Mouse (Mus musculus) left cerebral cortex, adult 2 months (tissue): Measurements from ENCODE around the gene Tlk1. TPM values are rescaled to one million over a fixed set of nuclear protein-coding genes. Genes with fewer than 3 reads are reported as not detected.

Experiments
- DNase-seq, 2 experiments: peaks; one replicate each; pipeline ENCODE4 v3.0.0; 2021 to 2022; ENCODE audit warnings: low spot score in 2 of 2, mixed read lengths in 1 of 2; ENCODE audit errors: extremely low spot score in 1 of 2
- H3K27ac ChIP-seq: fragments of 200-600 bp; 2 replicates; pipeline ENCODE4 v1.8.1; 2022
- H3K4me3 ChIP-seq: fragments of 200-600 bp; 2 replicates; pipeline ENCODE4 v1.8.1; 2022
- CTCF ChIP-seq: fragments of 200-600 bp; IDR thresholded peaks from 2 replicates; pipeline ENCODE4 v1.8.1; 2022; ENCODE audit warnings: antibody characterized with exemption, mild to moderate bottlenecking, moderate library complexity
- intact Hi-C: fragments of 180-260 bp; cut with DNase I; formaldehyde crosslinking; loops from one replicate; pipeline ENCODE4 v1.15.1; 2025
- total RNA-seq, 2 experiments: library from RNA; stranded (reverse); gene quantifications; 2 replicates each; pipeline ENCODE4 v1.2.3; 2021

Tlk1 gene
- total RNA-seq, 2 experiments from 2014 or later = 81.1 to 83.4 TPM

GRCm38 (mm10) chr2:70852796-70853221 is 27.3 kb upstream of the Tlk1 start:
- peak overlapping the region; percentile 75 for H3K27ac ChIP-seq
- H3K4me3 ChIP-seq = peak overlapping the region; percentile 31; the same call in 1 of the 2 replicates
- intact Hi-C loops = loop anchor here (2.0 kb wide), 3 partner anchors 28 to 106 kb away; partner anchors contain the start of gene Tlk1
- DNase-seq = peak; percentile 28 to 58
- TF ChIP-seq CTCF = no peak

- H3K27ac ChIP-seq = peak overlapping the region; percentile 75
- intact Hi-C loops = loop anchor here (2.0 kb wide), 3 partner anchors 27 to 107 kb away; partner anchors contain the start of gene Tlk1
- TF ChIP-seq CTCF = no peak
- no peak for DNase-seq
- H3K4me3 ChIP-seq = peak overlapping the region; percentile 31; the same call in 1 of the 2 replicates
Measured at GRCm38 (mm10) chr2:70852186-70852795, 26.8 kb upstream of the Tlk1 start.

GRCm38 (mm10) chr2:70845871-70846270 is 20.3 kb upstream of the Tlk1 start:
- intact Hi-C loops = no loop called here
- Histone ChIP-seq H3K27ac (no peak overlapping the region; the same call in 1 of the 2 replicates), H3K4me3 (no peak overlapping the region)
- DNase-seq = no peak
- no peak for TF ChIP-seq CTCF

- DNase-seq = no peak
- intact Hi-C loops = no loop called here
- TF ChIP-seq CTCF = no peak
- H3K27ac ChIP-seq = peak overlapping the region; percentile 29
- H3K4me3 ChIP-seq = no peak overlapping the region
Measured at GRCm38 (mm10) chr2:70844694-70845395, 19.3 kb upstream of the Tlk1 start.

- DNase-seq = no peak
- intact Hi-C loops = no loop called here
- Histone ChIP-seq H3K27ac (no peak overlapping the region), H3K4me3 (no peak overlapping the region)
- TF ChIP-seq CTCF = no peak
Measured at GRCm38 (mm10) chr2:70842049-70842618, 16.6 kb upstream of the Tlk1 start.

GRCm38 (mm10) chr2:70838536-70839216 is 13.1 kb upstream of the Tlk1 start:
- TF ChIP-seq CTCF = no peak
- Histone ChIP-seq H3K4me3 (no peak overlapping the region), H3K27ac (no peak overlapping the region)
- intact Hi-C loops = no loop called here
- no peak for DNase-seq

- DNase-seq = no peak
- Histone ChIP-seq H3K4me3 (no peak overlapping the region), H3K27ac (no peak overlapping the region)
- intact Hi-C loops = no loop called here
- no peak for TF ChIP-seq CTCF
Measured at GRCm38 (mm10) chr2:70836306-70836651, 10.8 kb upstream of the Tlk1 start.

GRCm38 (mm10) chr2:70835641-70836305 is 10.2 kb upstream of the Tlk1 start:
- DNase-seq = no peak
- Histone ChIP-seq H3K4me3 (no peak overlapping the region), H3K27ac (no peak overlapping the region)
- intact Hi-C loops = no loop called here
- no peak for TF ChIP-seq CTCF

- TF ChIP-seq CTCF = no peak
- DNase-seq = no peak
- intact Hi-C loops = no loop called here
- H3K4me3 ChIP-seq = no peak overlapping the region
- H3K27ac ChIP-seq = no peak overlapping the region
Measured at GRCm38 (mm10) chr2:70835209-70835608, 9.7 kb upstream of the Tlk1 start.

- no peak for DNase-seq
- no peak for TF ChIP-seq CTCF
- Histone ChIP-seq H3K27ac (no peak overlapping the region), H3K4me3 (no peak overlapping the region)
- intact Hi-C loops = no loop called here
Measured at GRCm38 (mm10) chr2:70833261-70833660, 7.7 kb upstream of the Tlk1 start.

GRCm38 (mm10) chr2:70831709-70832350 is 6.3 kb upstream of the Tlk1 start:
- Histone ChIP-seq H3K4me3 (no peak overlapping the region), H3K27ac (no peak overlapping the region)
- no peak for DNase-seq
- intact Hi-C loops = no loop called here
- no peak for TF ChIP-seq CTCF
